Mouse (Mus musculus): Measurements from ENCODE around the gene Wdr90. TPM values are rescaled to one million over a fixed set of nuclear protein-coding genes. Genes with fewer than 3 reads are reported as not detected.
"Not testable (repeated sequence)": the region's sequence is repeated elsewhere in the genome, so short reads cannot be mapped to it uniquely, and the experiment has no call there.

Wdr90 gene
- polyA plus RNA-seq, 1 experiment from 2014 or later = 32.1 TPM

- Histone ChIP-seq H3K9ac (no peak overlapping the region), H3K36me3 (no peaks in the 10 kb centered on the region), H3K27me3 (peaks cover 52% of the 10 kb centered on the region), H3K4me1 (peaks cover 24% of the 10 kb centered on the region), H3K9me3 (replicated peaks) (no peaks in the 10 kb centered on the region), H3K4me3 (replicated peaks) (no peak overlapping the region), H3K27ac (replicated peaks) (no peak overlapping the region), H3K4me2 (replicated peaks) (no peak overlapping the region)
- no peak for ATAC-seq (ENCODE audit: insufficient number of reproducible peaks, low FRiP score, low TSS enrichment, low read depth)
- WGBS = 78% methylated on average over 4 of the region's 4 CpGs
These were observed 50.4 kb downstream of the Wdr90 start for GRCm38 (mm10) chr17:25810890-25811289.

- peak; percentile 12; the same call in 1 of the 2 replicates for ATAC-seq (ENCODE audit: insufficient number of reproducible peaks, low FRiP score, low TSS enrichment, low read depth)
- Histone ChIP-seq H3K4me3 (replicated peaks) (peak overlapping the region; percentile 71), H3K4me1 (peaks cover 24% of the 10 kb centered on the region), H3K9me3 (replicated peaks) (no peaks in the 10 kb centered on the region), H3K27me3 (peaks cover 52% of the 10 kb centered on the region), H3K36me3 (no peaks in the 10 kb centered on the region), H3K27ac (replicated peaks) (no peak overlapping the region), H3K4me2 (replicated peaks) (peak overlapping the region; percentile 97), H3K9ac (peak overlapping the region; percentile 48)
- WGBS = 8% methylated on average over 25 of the region's 25 CpGs
These were observed 51.5 kb downstream of the Wdr90 start for GRCm38 (mm10) chr17:25809606-25810340.

- Histone ChIP-seq H3K36me3 (no peaks in the 10 kb centered on the region), H3K9ac (peak within 1 kb of the TSS; percentile 48), H3K27ac (replicated peaks) (no peak within 1 kb of the TSS), H3K4me1 (peaks cover 24% of the 10 kb centered on the region), H3K4me3 (replicated peaks) (peak within 1 kb of the TSS; percentile 71), H3K9me3 (replicated peaks) (no peaks in the 10 kb centered on the region), H3K27me3 (peaks cover 52% of the 10 kb centered on the region), H3K4me2 (replicated peaks) (peak within 1 kb of the TSS; percentile 97)
- 1% methylated on average over 89 of the region's 100 CpGs for WGBS
- ATAC-seq (ENCODE audit: insufficient number of reproducible peaks, low FRiP score, low TSS enrichment, low read depth) = peak; percentile 85
These were observed 52.3 kb downstream of the Wdr90 start, which contains the start of gene Fbxl16 for GRCm38 (mm10) chr17:25808789-25809605. Fbxl16 (plus strand) TSS chr17:25809085.

GRCm38 (mm10) chr17:25808028-25808427 lies 53.3 kb downstream of the Wdr90 start:
- Histone ChIP-seq H3K9ac (no peak overlapping the region), H3K27me3 (peaks cover 51% of the 10 kb centered on the region)

GRCm38 (mm10) chr17:25807452-25807851 lies 53.8 kb downstream of the Wdr90 start:
- Histone ChIP-seq H3K4me1 (peaks cover 17% of the 10 kb centered on the region), H3K27me3 (peaks cover 48% of the 10 kb centered on the region)
- not testable (repeated sequence) for H3K36me3 ChIP-seq; H3K27ac ChIP-seq (replicated peaks); ATAC-seq (ENCODE audit: insufficient number of reproducible peaks, low FRiP score, low TSS enrichment, low read depth); H3K9me3 ChIP-seq (replicated peaks); H3K9ac ChIP-seq; H3K4me3 ChIP-seq (replicated peaks); H3K4me2 ChIP-seq (replicated peaks)
- WGBS = 49% methylated on average over 2 of the region's 2 CpGs

More at GRCm38 (mm10) chr17:25808028-25808427, 53.3 kb downstream of the Wdr90 start:
- no peaks in the 10 kb centered on the region for H3K9me3 ChIP-seq (replicated peaks)
- no peak overlapping the region for H3K27ac ChIP-seq (replicated peaks)
- H3K4me3 ChIP-seq (replicated peaks) = peak overlapping the region; percentile 71
- no peaks in the 10 kb centered on the region for H3K36me3 ChIP-seq
- H3K4me2 ChIP-seq (replicated peaks) = peak overlapping the region; percentile 97
- H3K4me1 ChIP-seq = peaks cover 18% of the 10 kb centered on the region
- ATAC-seq (ENCODE audit: insufficient number of reproducible peaks, low FRiP score, low TSS enrichment, low read depth) = no peak
- WGBS = 40% methylated on average over 5 of the region's 5 CpGs

GRCm38 (mm10) chr17:25806507-25806906 lies 54.8 kb downstream of the Wdr90 start:
- Histone ChIP-seq H3K9me3 (replicated peaks) (no peaks in the 10 kb centered on the region), H3K36me3 (no peaks in the 10 kb centered on the region), H3K4me1 (peaks cover 17% of the 10 kb centered on the region), H3K4me3 (replicated peaks) (no peak overlapping the region), H3K27me3 (peaks cover 45% of the 10 kb centered on the region), H3K27ac (replicated peaks) (no peak overlapping the region), H3K9ac (no peak overlapping the region), H3K4me2 (replicated peaks) (no peak overlapping the region)
- 79% methylated on average over 4 of the region's 4 CpGs for WGBS
- ATAC-seq (ENCODE audit: insufficient number of reproducible peaks, low FRiP score, low TSS enrichment, low read depth) = no peak

- Histone ChIP-seq H3K9ac (no peak overlapping the region), H3K27ac (replicated peaks) (no peak overlapping the region), H3K36me3 (no peaks in the 10 kb centered on the region), H3K9me3 (replicated peaks) (no peaks in the 10 kb centered on the region), H3K4me1 (no peaks in the 10 kb centered on the region), H3K4me3 (replicated peaks) (no peak overlapping the region), H3K4me2 (replicated peaks) (no peak overlapping the region), H3K27me3 (peaks cover 10% of the 10 kb centered on the region)
- 11% methylated on average over 10 of the region's 10 CpGs for WGBS
- peak; percentile 72 for ATAC-seq (ENCODE audit: insufficient number of reproducible peaks, low FRiP score, low TSS enrichment, low read depth)
These were observed 58.3 kb downstream of the Wdr90 start for GRCm38 (mm10) chr17:25802825-25803517.

GRCm38 (mm10) chr17:25801029-25801428 lies 60.3 kb downstream of the Wdr90 start:
- 5% methylated on average over 6 of the region's 6 CpGs for WGBS
- no peak overlapping the region for H3K27ac ChIP-seq (replicated peaks)
- H3K27me3 ChIP-seq = peaks cover 8% of the 10 kb centered on the region; the same call in 1 of the 2 replicates
- ATAC-seq (ENCODE audit: insufficient number of reproducible peaks, low FRiP score, low TSS enrichment, low read depth) = no peak
- no peak overlapping the region for H3K4me3 ChIP-seq (replicated peaks)
- H3K4me2 ChIP-seq (replicated peaks) = no peak overlapping the region
- H3K36me3 ChIP-seq = no peaks in the 10 kb centered on the region
- H3K9me3 ChIP-seq (replicated peaks) = no peaks in the 10 kb centered on the region
- peaks cover 11% of the 10 kb centered on the region for H3K4me1 ChIP-seq
- no peak overlapping the region for H3K9ac ChIP-seq

GRCm38 (mm10) chr17:25796951-25797369 lies 64.3 kb downstream of the Wdr90 start, which contains the start of gene Metrn:
Metrn (minus strand) TSS chr17:25797136.
- Histone ChIP-seq H3K36me3 (0 out of 2 replicates have a peak, but pooled peaks cover 3% of the 10 kb centered on the region), H3K9me3 (replicated peaks) (no peaks in the 10 kb centered on the region), H3K4me3 (replicated peaks) (peak within 1 kb of the TSS; percentile 66), H3K27ac (replicated peaks) (no peak within 1 kb of the TSS; the same call in 1 of the 2 replicates), H3K27me3 (peaks cover 1% of the 10 kb centered on the region; the same call in 1 of the 2 replicates), H3K4me1 (peaks cover 31% of the 10 kb centered on the region), H3K4me2 (replicated peaks) (peak within 1 kb of the TSS; percentile 89), H3K9ac (peak within 1 kb of the TSS; percentile 33)
- peak; percentile 87 for ATAC-seq (ENCODE audit: insufficient number of reproducible peaks, low FRiP score, low TSS enrichment, low read depth)
- under 1% methylated on average over 35 of the region's 35 CpGs for WGBS

GRCm38 (mm10) chr17:25796211-25796771 lies 65.0 kb downstream of the Wdr90 start:
- Histone ChIP-seq H3K36me3 (0 out of 2 replicates have a peak, but pooled peaks cover 3% of the 10 kb centered on the region), H3K9me3 (replicated peaks) (no peaks in the 10 kb centered on the region), H3K4me2 (replicated peaks) (peak overlapping the region; percentile 89), H3K27me3 (no peaks in the 10 kb centered on the region), H3K9ac (peak overlapping the region; percentile 33), H3K4me3 (replicated peaks) (peak overlapping the region; percentile 66), H3K4me1 (peaks cover 38% of the 10 kb centered on the region), H3K27ac (replicated peaks) (no peak overlapping the region; the same call in 1 of the 2 replicates)
- no peak; the same call in 1 of the 2 replicates for ATAC-seq (ENCODE audit: insufficient number of reproducible peaks, low FRiP score, low TSS enrichment, low read depth)
- 1% methylated on average over 37 of the region's 37 CpGs for WGBS
